Mouse (Mus musculus): Measurements from ENCODE around the gene Tex2.

The Tex2 gene

DNA sequence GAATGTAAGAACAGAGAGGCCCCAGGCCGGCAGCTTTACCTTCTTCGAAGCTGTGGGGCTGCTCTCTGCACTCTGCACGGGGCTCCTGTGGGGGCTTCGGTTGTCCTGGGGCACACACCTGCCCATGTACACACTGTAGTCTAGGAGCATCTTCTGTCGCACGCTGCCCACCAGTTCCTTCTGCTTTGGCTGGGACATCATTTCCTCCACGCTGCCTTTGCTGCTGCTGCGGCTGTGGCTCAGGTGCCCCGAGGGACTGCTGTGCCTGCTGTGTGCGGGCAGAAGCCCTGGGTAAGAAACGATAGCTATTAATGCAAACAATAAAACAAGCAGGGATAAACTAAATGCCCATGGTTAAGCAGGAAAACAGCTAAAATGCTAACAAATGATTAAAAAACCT lies 69.1 kb downstream of the Tex2 start:
- no peak for DNase-seq (ENCODE audit: low read depth)

DNA sequence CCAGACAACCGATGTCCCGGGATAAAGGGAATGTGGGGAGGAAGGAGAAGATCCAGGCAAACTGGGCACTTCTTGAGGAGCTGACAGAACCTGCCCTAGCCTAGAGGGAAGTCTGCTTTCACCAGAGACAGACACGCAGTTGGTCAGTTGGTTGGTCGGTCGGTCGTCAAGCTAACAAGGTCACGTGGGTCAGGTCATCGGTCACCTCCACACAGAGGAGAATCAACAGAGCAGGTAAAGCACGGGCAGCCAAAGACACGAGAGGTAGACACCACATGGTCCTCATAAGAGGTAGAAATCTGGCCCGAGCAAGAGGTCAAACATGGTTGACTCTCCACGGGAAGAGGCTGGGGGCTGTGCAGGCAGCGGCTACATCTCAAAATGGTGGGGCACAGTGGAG lies 70.2 kb downstream of the Tex2 start:
- DNase-seq (ENCODE audit: low read depth), result no peak

DNA sequence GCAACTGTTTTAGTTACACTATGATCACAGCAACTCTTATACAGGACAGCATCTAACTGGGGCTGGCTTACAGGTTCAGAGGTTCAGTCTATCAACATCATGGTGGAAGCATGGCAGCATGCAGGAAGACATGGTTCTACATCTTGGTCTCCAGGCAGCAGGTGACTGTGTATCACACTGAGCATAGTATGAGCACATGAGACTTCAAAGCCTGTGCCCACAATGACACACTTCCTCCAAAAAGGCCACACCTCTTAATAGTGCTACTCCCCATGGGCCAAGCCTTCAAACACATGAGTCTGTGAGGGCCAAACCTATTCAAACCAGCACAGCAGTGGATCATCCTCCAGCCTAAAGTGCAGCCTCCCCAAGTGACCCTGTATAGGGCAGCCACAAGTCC lies 70.8 kb downstream of the Tex2 start:
- DNase-seq (ENCODE audit: low read depth), result no peak

DNA sequence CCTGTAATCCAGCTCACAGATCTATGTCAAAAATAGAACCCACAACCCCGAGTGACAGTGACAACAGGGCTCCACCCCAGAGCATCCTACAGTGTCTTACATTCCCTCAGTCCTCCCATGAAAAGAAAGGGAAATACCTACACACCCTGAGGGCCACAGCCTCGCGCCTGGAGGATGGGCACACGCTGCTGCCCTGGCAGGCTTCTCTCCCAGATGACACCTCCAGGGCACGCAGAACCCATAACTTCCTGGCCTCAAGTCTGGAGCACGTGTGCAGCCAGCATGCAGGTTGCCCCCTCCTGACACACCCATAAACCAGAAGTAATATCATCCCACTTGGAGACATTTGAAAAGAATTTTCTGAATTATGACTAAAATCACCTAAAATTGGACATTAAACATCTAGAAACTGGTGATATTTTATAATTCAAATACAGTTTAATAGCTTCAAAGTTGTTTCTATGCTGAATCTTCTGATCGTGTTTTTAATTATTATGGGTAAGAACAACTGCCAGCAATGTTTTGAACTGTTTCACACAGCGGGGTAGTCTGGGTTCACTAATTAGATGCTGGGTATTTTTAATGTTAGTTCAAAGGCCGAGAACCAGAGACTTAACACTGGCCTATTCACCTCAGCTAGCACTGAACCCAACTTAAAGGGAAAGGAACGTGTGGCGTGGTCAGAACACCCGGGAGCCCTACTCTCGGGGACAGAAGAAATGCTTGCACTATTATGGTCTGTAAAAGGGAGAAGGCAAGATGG lies 72.5 kb downstream of the Tex2 start:
- DNase-seq (ENCODE audit: low read depth), result no peak

DNA sequence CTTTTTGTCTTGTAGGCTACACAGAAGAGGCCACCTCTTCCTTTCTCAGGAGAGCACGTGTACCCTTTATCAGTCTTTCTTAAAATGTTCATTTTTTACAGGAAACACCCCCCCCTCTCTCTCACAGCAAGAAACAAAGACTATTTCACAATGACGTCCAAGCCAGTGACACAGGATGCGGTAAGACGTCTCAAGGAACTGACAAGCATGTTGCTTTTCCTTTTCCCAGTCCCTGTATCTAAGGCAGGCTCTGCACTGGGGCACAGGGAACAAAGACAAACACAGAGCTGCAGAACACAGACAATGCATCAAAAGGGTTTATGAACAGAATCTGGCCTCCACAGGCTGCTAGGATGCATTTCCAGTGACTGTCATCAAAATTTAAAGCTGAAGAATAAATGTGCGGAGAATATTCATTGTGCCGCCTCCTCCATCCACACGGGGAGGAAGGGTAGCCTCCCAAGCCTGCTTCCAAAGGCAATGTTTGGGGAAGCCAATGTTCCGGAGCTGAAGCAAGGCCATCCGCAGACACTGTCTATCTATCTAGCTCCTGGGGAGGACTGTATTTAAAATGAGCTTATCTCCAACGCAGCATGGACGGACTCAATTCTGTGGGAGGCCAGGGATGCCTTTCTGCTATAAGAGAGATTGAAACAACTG lies 76.8 kb downstream of the Tex2 start:
- DNase-seq (ENCODE audit: low read depth), result no peak

DNA sequence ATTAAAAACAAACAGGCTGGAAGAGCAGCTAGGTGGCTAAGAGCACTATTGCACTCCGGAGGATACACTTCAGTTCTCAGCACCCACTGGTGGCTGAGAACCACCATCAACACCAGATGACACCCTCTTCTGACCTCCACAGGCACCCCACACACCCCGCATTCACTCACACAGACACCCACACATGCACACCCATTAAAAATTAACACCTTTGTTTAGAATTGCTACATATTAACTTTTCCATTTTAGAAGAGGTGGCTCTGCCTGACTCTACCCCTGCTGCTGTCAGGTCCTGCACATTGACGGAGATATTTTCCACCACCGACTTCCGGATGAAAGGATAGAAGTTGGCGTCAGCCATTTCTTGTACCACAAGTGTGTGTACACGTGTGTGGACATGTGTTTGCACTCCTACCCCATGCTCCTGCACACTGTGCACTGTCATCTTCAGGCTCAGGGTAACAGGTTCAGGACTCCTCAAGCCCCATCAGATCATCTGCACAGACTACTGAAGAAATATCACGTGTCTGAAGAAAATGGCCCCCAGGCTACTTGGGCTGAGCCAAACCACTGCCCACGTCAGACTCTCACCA lies 77.5 kb downstream of the Tex2 start:
- DNase-seq (ENCODE audit: low read depth), result no peak

DNA sequence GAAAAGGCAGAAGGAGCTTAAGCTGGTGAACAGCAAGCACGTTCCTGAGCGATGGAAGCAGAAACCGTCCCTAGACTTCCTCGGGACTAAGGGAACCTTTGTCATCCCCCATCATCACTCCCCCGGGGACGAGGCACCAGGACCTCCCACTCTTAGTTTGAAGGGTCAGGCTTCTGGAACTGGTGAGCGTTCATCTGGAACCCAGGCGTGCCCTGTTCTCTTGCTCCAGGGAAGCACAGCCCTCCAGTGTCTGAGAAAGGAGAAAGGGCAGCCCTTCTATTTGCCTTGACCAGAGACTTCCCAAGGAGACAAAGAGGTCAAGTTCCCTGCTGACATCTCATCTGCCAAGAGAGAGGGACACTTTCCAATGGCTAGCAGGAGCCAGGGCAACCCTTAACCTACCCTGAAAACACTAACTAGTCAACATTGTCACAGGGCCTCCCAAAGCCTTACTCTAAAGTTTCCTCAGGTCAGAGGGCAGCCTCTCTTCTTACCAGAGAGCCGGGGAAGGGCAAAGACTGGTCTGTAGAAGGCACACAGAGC lies 80.9 kb downstream of the Tex2 start:
- DNase-seq (ENCODE audit: low read depth), result no peak

DNA sequence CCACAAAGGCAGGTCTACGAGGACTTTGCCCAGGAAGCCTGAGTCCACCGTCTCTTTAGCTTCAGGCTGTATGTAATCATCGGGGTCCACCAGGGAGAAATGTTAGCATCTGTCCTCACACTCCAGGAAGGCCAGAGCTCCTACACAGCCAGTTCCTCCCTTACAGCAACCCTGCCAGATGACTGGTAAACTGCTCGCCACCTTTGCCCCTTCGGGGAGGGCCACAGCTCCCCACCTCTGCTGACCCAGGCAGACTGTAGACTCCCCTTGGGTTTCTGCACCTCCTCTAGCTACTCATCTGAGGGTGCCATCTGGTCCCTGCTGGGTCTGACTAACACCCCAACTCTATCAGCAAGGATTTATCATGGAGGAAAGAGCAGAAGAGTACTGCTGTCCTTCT lies 83.4 kb downstream of the Tex2 start:
- no peak for DNase-seq (ENCODE audit: low read depth)

DNA sequence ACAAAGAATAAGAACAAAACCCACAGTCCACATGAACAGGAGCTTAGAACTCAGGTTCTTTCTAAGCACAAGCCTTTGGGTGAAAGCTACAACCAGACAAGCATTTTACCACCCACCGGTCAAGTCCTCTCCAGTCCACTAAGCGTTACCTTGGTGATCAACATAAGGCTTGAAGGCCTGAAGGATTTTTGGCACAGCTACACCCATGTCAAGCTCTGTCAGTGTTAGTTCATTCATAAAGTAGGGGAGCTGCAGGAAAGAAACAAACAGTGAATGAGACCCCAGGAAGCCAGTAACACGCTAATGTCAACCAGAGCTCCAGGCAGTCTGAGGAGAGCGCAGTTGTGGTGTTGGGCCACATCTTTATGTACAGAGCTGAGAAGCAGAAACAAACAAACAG lies 84.1 kb downstream of the Tex2 start:
- no peak for DNase-seq (ENCODE audit: low read depth)

DNA sequence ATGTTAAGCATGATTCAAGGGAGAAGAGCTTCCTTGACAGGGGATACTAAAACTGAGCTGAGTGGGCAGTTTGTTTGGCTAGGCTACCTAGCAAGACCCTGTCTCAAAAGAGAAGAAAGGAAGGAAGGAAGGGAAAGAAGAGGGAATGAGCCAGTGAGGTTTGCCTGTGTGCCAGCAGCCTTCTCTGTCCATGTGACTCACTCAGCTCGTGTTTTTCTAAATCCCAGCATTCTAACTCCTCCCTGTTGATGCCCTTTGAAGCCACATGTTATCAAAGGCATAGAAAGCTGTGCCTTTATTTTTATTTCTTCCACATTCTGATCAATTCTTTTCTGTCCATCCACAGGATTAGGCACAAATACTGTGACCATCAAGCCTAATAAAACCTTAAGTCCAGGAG lies 85.3 kb downstream of the Tex2 start:
- peak; percentile 67 for DNase-seq (ENCODE audit: low read depth)

DNA sequence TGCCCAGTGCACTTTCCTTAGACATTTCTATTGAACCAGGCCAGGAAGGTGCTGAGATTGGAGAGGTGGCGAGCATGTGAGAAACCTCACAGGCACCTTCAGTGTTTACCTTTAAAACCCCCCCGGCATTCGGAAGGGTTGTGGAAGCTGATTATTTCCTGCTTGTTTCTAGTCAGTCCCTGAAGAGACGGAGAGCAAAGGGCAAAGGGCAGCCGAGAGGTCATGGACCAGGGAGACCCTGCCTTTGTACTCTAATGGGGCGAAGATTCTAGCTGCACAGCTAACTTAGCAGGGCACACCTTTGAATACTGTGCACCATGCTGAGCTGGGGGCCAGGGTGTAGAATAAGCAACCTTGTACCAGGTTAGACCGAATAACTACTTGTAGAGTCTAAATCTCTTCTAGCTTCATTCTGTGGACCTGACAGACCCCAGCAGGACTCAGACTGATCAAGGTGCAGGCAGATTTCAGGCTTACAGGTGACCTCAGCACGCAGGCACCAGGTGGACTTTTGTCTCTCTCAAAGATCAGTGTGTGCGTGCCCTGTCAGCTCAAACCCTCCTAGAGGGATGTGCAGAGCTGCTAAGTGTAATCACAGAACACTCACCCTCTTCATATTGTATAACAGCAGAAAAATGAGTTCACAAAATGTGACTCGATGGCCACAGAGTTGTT lies 85.9 kb downstream of the Tex2 start:
- DNase-seq (ENCODE audit: low read depth), result no peak

DNA sequence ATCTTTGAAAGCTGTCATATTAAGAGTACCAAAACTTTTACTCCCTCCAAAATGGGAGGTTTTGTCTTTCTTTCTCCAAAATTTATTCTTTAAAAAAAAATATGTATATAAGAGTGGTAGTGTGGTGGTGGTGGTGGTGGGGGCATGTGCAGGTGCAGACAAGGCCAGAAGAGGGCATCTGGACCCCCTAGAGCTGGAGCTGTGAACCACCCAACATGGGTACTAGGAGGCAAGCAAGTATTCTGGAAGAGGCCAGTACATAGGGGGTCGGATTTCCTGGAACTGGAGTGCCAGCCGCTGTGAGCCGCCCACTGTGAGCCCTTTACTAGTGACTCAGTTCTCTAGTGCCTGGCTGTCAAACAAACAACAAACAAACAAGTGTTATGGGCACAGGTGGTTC lies 90.7 kb downstream of the Tex2 start:
- DNase-seq (ENCODE audit: low read depth), result no peak

DNA sequence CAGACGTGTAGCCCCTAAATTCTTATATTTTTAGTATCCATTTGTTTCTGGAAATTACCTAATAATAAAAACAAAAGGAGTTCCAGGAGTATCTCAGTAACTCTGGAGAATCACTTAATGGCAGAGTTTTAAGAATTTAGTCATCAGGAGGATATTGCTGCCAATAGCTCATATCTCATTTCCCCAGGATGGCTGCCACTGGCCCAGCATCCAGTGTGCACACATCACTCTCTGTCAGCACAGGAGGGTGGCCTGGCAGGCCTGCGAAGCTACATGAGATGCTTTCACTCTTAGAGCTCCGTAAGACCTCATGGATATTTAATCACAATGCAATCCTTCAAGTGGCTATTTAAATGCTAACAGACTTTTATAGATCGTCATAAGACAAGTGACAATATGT lies 91.6 kb downstream of the Tex2 start:
- DNase-seq (ENCODE audit: low read depth), result peak; percentile 81

DNA sequence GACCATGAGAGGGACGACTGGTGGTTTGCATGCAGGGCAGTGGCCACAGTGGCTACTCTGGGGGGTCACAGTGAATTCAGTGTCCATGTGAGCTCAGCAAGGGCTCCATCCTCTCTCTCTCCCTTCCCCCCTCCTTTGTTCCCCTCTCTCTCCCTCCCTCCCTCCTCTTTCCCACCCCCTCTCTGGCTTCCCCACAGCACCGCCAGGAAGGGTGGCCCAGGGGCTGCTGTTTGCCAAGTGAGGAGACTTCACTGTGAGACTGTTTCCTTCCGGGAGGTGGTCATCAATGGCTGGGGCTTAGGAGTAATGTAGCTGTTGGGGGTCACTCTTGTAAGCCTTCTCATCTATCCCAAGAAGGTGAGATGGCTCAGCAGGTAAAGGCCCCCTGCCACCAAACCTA lies 92.8 kb downstream of the Tex2 start:
- no peak for DNase-seq (ENCODE audit: low read depth)

DNA sequence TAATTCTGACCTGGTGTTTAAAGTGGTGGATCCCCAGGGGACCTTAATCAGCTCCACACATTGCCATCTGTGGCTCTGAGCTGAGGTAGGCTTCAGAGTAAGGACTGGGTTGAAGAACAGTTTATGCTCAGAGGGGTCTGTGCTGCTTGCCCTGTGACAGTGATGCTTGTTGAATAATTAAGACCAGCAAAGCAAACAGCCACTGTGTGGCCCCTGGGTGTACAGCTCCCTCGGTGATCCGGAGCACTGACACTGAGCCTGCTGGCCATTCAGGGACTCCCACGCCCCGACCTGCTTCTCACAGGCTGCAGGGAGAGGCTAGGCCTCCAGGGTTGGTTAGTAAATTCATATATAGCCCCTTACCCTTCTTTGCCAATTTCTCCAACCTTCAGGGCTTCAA lies 93.7 kb downstream of the Tex2 start:
- DNase-seq (ENCODE audit: low read depth), result no peak

DNA sequence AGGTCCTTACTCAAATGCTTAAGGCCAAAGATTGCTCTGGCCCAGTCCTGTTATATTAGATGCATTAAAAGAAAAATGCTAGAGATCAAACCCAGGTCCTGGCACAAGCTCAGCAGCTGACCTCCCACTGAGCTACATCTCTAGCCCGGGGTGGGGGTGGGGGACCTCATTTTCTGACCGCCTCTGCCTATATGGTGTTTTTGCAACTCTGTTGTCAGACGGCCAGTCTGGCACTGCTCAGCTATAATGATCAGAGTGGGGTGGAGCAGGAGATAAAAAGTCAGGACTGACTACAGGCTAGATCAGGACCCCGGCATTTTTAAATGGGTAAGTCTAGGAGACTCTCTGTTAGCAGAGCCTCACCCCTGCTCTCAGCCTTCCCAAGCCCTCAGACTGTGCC lies 94.8 kb downstream of the Tex2 start:
- peak; percentile 66 for DNase-seq (ENCODE audit: low read depth)

DNA sequence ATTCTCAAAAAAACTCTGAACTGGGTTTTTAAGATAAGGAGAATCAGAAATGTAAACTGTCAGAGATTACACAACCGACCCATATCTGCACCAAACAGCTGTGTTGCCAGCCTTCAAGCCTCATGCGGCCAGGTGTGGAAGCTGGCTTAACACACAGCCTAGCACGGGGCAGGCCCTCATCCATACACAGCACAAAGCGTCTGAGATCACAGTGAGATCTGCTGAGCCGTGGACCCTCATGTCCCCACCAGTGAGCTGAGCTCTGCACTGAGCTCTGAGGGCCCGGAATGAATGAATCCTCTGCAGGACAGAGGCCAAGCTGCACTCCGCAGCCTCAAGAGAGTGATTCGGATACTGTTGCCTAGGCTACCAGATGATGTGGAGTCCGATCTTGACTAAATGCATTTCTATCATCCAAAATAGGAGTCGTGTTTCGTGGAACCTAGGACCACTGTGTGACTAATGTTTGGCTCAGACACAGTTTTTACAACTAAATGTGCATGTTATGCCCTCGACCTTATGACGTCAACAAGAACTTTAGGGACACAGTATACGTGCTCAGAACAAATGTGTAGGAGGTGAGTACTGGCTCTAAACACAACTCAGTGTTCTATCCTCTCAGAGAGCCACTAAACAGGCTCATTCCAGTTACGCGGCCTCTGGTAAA lies 98.0 kb downstream of the Tex2 start:
- DNase-seq (ENCODE audit: low read depth), result peak; percentile 72

DNA sequence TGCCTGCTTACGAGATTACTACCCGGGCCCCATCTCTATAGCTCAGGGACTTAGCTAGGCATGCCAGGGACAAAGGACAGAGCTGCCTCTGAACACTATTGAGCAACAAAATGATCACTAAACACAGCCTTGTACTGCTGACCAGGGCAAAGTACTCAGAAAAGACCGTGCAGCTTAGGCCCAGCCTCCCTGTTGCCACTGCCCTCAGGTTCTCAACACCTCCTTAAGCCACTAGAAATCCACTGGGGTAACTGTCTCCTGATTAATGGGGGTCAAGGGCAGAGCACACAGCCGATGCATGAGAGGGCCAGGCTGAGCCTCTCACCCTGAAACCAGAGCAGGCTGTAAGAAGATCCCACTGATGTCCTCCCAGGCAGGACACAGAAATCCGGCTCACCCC lies 98.8 kb downstream of the Tex2 start:
- DNase-seq (ENCODE audit: low read depth), result no peak

DNA sequence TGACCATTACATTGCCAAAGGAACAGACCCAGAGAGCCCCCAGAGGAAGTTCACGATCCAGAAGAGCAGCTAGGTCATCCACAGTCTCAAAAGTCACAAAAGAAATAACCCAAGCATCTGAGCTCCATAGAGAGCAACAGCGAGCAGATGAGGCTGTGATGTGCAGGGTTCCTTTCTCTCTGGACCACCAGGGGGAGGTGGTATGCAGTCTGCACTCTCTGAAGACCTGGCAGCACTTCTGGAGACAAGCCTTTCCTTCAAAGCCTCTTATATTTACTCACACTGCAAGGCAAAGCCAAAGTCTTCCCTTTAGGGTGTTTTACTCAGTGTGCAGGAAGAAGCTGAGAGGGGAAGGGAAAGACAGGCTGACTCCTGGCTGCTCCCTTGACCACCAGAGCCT lies 100.1 kb downstream of the Tex2 start:
- DNase-seq (ENCODE audit: low read depth), result peak; percentile 85

DNA sequence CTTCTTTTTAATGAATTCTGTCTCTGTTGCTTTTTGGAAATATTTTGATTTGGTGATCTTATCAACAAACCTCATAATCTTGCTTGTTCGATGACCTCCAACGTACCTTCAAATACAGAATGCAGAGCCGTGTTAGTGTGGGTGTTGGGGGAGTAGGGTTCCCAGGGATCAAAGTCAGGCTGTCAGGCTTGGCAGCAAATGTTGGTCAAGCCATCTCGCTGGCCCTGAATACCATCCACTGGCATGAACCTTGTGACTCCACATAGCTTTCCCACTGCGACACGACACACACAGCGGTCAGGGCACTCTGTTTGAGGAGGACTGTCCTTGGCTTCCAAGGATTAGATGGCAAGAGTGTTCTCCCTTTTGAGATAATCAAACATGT lies 101.2 kb downstream of the Tex2 start:
- DNase-seq (ENCODE audit: low read depth), result no peak

DNA sequence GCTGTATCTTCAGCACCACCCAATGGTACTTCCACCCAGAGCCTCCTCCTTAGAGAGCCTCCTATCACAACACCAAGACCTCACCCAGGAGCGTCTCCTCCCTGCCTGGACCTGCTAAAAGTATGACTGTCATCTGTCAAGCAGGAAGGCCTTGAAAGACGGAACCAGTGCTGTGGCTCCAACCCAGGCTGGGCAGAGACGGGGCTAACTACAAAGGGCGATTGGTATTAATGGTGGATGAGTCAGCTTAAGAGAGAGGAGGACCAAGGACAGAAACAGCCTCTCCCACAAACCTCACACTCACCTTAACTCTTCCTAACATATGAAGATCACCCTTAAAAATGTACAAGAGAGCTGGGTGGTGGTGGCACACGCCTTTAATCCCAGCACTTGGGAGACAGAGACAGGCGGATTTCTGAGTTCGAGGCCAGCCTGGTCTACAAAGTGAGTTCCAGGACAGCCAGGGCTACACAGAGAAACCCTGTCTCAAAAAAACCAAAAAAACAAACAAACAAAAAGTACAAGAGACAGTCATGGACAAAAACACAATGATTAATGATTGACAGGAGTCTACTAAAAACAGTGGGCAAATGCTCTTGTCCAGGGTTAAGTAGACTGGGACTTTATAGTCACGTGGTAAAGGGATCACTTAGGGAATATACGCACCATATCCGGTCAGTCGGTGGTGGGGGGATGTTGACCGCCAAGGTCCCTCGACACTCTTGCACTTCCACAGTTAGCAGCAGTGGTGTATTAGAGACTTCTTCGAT lies 101.8 kb downstream of the Tex2 start:
- DNase-seq (ENCODE audit: low read depth), result no peak
